Mouse (Mus musculus) cerebellum, adult 11 months (tissue): Measurements from ENCODE around the gene Rit1.
"Not testable (repeated sequence)": the region's sequence is repeated elsewhere in the genome, so short reads cannot be mapped to it uniquely, and the experiment has no call there.

Experiments used
- DNase-seq: peaks from one replicate; pipeline ENCODE4 v3.0.0; 2022

Rit1 gene

DNA sequence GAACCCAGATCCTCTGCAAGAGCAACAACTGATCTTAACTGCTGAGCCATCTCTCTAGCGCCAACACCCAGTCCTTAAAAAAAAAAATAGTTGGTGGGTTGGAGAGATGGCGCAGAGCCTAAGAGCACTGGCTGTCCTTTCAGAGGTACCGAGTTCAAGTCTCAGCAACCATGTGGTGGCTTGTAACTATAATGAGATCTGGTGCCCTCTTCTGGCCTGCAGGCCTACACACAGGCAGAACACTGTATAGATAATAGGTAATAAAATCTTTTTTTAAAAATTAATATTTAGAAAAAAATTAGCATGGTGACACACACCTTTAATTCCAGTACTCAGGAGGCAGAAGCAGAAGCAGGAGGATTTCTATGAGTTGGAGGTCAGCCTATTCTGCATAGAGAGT is 23.5 kb downstream of the Rit1 start:
- DNase-seq, result no peak

DNA sequence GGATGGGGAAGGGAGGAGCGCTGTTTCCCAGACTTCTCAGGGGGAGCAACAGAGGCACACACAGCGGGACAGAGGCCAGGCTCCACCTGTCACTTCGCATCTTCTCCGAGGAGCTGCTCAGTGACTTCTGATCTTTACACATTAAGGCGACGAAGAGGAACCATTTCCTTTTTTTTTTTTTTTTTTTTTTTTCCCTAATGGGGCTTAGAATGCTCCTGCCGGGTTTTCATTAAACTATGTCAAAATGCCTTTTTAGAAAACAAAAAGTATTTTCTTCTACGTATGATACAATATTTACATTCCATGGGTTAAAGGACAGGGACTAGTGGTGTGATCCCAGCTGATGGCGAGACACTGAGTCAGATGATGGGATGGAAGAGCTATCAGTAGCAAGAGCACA is 28.9 kb downstream of the Rit1 start:
- no peak for DNase-seq

DNA sequence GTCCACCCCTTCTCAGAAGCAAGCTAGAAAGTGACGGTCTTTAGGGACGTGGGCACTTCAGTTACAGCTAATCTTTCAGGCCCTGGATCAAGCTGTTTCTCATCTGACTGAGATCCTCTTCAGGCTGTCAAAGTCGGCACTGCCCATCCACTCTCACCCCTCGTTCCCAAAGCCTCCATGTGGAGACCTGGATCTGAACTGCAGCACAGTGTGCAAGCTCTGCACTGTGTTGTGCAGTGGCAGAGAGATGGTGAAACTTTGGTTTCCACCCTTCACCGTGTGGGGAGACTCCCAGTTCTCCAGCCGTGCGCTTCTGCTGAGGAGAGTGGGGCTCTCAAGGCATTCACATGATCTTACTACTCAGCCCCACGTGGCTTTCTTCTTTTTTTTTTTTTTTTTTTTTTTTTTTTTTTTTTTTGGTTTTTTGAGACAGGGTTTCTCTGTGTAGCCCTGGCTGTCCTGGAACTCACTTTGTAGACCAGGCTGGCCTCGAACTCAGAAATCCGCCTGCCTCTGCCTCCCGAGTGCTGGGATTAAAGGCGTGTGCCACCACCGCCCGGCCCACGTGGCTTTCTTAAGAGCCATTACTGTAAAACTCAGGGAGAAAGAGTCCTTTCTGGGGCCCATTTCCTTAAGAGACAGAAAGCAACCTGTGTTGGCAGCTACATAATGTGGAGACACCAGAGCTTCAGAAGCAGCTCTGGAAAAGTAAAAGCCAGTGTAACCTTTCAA is 29.7 kb downstream of the Rit1 start:
- no peak for DNase-seq

DNA sequence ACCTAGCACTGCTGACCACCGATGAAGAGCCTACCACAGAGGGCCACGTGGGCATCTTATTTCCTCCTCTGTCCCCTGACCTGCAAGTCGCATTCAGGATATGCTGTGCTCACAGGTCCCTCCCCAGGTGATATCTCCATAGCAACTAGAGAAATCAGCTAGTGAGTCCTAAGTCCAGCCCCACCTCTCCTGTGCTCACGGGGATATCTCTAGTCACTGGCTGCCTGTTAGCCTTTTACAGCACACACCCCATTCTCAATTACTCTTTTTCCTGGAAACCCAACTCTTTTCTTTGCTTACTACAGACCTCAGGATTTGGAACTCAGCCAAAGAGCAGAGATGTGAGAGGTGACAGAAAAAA is 30.2 kb downstream of the Rit1 start:
- DNase-seq, result no peak

DNA sequence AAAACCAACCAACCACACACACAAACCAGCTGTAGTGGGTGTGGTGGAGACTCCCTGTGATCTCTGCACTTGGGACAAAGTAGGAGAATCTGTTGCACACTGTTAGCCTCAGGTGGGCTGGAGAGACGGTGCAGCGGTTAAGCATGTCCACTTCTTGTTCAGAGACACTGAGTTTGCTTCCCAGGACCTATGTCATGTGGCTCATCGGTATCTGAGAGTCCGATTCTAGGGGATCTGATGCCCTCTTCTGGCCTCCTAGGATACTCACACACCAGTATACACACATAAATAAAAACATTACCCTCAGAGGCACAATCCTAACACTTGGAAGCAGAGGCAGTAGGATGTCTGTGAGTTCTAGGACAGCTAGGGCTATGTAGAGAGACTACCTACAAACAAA is 37.6 kb downstream of the Rit1 start:
- no peak for DNase-seq

DNA sequence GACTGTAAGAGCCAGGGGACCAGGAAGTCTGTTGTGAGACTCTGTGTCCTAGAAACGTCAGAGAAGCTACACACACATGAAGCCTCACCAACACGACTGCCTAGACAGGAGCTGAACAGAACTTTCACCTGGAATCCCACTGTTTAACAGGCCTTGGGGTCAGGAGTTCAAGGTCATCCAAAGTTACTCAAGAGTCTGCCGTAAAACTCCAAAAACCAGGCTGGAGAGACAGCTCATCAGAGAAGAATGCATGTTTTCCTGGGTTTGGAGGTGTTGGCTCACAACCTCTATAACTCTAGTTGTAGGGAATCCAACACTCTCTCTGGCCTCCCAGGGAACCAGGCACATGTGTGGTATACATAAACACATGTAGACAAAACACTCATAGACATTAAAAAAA is 38.9 kb downstream of the Rit1 start:
- DNase-seq, result no peak

DNA sequence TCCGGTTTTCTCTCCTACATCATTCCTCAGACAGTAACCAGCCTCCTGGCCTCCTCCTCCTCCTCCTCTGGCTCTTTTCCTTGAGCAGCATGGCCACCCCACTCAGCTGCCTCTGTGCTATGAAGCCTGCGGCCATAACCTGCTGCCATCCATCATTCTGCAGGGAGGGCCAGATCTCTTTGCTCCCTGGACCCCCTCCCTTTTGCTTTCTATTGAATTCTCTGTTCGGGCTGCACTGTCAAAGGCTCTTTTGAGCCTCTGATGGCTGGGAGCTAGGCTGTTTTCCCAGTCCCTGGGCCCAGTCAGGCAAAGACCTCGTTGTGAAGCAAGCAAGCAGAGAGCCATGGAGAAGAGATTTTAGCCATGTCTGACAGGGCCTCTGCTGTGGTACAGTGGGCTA is 39.6 kb downstream of the Rit1 start:
- DNase-seq, result no peak

DNA sequence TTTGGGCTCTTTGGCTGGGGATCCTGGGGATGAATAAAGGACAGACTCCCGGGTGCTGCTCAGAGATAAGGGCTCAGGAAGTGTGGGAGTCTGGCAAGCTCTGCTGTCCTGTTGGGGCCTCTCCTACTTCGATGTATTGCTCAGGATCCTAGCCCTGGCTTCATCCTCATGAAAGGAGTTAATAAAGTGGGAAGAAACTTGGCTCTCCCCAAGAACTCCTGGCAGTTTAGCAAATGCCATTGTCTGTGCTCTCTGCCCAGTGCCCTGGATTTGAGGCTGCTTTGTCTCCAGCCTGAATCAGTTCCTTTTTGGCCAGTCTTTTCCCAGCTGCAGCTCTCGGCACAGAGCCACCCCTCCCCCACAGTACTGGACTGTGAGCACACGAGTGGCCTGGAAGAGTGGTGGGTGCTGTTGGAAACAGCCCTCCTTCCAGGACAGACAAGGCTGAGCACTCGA is 41.4 kb downstream of the Rit1 start:
- DNase-seq, result peak; percentile 57

DNA sequence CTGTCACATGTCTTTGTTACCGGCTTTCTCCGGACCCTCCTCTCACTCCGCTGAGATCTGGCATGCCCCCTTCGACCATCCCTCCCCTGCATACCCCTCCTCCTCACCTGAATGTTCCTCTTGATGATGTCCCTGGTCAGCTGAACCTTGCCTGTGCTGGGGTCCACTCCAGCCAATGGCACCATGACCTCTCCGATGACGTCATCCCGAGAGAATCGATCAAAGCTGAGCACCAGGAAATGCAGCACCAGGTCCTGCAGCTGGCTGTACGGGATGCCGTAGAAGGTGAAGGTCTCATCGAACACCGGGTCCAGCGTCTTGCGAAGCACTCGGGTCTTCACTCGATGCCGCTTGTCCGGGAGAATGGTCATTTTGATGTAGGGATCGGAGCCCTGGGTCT is 45.0 kb downstream of the Rit1 start:
- DNase-seq, result no peak

DNA sequence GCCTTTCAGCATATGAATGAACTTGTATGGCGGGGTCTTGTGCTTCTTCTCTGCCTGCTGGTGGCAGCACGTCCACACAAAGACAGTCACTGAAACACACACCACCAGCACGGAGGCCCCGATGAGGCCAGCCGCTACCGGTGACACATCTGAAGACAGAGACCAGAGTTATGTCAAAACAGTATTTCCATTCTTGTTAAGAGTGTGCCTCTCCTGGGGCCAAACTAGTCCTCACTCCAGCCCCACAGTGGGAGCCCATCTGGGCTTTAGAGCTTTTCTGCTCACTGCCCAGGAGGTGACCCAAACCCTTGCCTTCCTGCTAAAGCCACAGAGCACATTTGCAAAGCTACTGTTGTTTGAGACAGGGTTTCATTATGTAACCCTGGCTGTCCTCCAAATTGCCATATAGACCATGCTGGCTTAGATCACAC is 45.8 kb downstream of the Rit1 start:
- no peak for DNase-seq

DNA sequence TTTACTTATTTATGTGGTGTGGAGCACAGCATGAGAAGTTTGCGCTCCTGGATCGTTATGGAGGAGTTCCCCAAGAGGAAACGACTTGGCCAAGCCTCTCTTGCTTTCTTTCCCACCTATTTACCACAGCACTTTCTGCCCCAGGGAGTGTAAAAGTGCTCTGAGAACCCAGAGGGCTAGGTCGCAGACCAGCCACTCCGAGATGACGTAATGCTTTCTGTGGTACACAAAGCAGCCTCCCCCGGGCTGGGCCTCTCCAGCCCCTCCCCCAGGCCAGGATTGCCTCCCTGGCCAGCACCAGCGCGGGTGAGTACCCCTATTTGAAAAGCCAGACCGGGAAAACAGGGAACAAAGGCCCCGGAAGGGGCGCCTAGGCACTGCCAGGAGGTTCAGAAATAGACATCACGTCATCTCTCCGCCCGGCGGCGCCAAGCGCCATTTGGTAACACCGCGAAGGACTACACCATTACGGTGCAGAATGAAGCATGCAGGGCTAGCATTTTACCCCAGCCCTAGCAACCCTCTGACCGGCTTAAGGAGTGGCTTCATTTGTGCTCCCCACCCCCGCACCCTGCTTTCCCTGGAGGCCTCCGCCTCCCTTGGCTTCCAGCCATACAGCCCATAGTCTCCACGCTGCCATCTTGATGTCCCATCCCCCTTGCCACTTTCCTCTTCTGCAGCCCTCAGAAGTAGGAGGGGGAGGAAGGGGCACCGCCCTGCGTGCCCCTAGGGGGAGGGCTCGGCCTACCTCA is 54.7 kb downstream of the Rit1 start:
- DNase-seq, result peak; percentile 76

DNA sequence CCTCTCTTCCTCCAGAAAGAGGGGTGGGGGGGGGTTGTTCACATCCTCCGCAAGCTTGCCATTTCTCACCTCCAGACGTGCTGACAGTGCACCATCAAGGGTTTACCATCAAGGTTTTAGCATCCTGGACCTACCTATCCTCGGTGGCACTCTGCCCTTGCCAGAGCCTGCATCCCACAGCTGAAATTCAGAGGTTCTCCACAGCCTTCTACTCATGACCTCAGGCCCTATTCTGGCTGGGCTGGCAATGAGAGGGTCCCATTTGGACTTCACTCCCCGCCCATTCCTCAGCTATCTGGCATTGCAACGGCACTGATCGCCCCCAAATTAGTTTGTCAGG is 55.3 kb downstream of the Rit1 start:
- not testable (repeated sequence) for DNase-seq

DNA sequence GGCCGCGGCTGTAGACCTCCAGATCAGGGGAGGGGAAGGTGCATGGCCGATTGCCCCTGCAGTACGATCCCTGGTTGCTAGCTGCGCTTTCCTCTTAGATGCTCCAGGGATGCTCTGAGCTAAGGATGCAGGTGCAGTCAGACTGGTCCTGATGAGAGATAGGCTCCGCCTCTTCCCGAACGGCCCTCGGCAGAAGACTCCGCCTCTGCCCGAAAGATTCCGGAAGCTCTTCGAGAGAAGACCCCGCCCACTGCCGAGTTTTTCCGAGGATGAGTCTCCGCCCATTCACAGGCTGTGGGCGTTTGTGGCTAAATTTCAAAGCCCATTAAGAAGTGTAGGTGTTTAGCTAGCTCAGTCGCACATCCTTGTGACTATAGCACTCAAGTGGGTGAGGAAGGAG is 55.8 kb downstream of the Rit1 start:
- DNase-seq, result peak; percentile 95

DNA sequence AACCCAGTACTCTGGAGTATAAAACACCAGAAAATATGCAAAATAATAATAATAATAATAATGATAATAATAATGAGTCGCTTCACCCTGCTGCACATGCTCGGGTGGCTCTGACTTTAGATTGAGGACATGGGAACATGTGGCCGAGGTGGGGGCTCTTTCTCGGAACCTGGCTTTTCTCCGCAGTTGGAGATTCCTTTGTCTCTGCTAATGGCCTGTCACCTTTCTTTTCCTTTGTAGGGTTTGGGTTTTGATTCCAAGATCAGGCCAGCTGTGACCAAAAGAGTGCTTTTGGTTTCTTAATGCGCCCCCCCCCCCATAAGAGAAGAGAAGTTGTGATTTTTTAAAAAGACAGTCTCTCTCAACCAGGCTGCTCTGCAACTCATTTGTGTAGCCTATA is 56.5 kb downstream of the Rit1 start:
- not testable (repeated sequence) for DNase-seq

DNA sequence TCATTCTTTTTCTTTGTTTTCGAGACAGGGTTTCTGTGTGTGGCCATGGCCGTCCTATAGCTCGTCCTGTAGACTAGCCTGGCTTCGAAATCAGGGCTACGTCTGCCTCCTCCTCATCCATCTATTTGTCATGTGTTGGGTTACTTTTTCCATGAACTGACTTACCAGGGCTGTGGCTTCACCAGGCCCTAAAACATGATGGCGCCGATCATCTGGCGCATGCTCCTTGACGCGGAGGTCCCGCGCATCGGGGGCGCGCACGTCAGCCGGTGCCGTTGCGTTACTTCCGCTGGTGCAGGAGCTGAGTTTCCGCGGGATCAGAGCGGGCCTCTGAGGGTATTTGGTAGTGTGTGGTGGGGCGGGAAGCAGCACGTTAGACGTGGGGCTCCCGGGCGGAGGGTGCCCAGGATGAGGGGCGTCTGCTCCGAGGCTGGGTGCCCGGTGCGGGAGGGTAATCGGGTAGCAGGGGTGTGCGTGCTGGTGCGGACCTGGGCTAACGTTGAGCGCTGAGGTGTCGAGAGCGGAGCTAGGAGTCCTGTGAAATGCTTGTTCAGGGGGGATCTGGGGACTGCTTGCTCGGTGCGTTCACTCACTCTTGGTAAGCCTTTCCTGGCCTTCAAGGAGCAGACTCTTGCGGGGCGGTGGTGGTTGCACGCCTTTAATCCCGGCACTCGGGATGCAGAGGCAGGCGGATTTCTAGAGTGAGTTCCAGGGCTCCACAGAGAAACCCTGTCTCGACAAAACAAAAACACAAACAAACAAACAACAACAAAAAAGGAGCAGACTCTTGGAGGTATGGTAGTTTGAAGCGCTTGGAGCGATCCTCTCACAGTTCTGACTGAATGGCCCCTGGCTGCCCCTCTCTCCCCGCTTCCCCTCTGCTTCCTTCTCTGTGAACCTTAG is 58.6 kb downstream of the Rit1 start, which contains the start of gene Syt11:
Gene Syt11 (minus strand): TSS at position 226 of the 903 bp plus-strand sequence.
- not testable (repeated sequence) for DNase-seq
